Mouse (Mus musculus): ENCODE measurements around the gene Hist1h4d.

The Hist1h4d gene

DNA sequence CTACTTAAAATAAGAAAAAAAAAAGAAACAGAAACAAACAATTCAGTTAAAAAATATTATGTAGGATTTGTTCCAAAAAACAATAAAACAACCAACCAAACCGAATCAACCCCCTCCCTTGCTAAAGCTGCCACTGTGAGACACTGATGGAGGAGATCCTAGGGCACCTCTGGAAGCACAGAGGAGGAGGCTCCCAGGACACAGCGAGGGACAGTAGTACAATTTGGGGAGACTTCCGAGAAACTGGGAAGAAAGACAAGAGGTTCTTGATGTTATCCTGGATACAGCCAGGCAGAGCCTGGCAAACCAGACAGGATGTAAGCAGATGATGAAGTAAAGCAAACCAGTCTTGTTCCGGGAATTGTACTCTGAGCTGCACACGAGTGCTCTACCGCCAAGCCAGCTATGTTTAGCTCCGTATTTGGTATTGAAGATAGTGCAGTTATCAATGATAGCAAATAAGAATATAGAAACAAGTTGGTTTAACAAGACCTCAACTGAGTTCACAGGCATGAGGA is 21.8 kb downstream of the Hist1h4d start:
- no peak for DNase-seq

DNA sequence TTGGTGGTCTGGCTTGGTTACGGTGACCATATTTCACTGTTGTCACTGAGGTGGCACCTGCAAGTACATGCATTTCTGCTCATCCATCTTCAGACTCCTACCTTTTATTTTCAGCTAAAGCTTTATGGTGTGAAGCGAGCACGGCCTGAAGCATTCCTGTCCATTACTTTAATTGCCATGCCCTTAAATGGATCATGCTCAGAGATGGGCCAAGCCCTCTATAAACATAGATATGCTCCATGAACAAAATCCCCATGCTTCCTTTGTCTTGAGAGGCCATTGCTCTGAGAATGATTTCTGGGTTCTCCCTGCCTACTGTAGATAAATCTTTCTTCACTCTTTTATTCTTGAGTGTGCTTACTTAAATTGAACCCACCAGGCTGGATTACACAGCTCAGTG is 23.1 kb downstream of the Hist1h4d start:
- DNase-seq: no peak

DNA sequence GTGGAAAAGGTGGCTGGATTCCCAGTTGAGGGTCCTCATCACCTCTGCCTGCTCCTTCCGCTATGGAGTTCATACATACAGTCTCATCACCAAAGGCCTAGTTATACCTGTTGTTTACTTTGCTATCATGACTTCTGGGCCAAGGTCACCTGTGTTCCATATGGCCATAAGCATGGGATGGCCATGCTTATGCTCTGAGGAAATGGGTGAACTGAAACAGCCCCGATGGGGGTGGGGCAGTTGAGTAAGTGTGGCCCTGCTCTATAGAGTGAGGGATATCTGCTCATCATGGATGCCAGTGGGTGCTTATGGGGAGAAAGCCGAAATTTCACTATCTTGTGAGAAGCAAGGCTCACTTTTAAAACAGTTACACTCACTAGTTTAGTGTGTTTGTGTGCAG is 23.7 kb downstream of the Hist1h4d start:
- no peak for DNase-seq

DNA sequence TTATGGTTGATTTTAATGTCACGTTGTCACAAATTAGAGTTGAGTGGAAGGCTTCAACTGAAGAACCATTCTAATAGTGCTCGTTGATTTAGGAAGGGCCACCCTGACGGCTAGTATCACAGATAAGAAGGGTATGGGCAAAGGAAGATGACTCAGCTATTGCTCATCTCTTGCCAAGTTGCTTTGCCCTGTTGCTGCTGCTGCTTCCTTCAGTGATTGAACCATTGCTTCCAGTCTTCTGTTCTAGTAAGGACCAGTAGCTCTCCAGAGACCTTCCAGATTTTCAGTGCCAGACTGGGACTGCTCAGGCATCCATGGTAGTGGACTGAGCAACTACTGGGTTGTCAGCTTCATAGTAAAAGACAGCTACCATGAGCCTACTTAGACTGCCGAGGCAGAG is 27.8 kb downstream of the Hist1h4d start:
- no peak for DNase-seq

DNA sequence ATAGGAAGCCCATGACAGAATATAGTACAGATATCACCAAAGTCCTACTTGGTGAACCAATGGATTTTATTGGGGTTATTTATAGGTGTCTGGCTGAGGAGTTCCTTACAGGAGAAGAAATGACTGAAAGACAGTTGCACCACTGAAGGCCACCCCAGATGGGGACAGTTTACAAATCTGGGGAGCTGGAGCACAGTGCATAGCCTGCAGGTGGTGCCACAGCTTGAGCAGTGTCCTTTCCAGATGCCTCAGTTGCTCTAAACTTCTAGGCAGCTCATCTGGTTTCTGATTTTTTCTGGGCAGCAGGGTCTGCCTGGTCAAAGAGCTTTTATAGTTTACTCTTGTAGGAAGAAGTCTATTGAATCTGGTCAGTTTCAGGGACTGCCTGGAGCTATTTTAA is 28.4 kb downstream of the Hist1h4d start:
- DNase-seq: no peak

DNA sequence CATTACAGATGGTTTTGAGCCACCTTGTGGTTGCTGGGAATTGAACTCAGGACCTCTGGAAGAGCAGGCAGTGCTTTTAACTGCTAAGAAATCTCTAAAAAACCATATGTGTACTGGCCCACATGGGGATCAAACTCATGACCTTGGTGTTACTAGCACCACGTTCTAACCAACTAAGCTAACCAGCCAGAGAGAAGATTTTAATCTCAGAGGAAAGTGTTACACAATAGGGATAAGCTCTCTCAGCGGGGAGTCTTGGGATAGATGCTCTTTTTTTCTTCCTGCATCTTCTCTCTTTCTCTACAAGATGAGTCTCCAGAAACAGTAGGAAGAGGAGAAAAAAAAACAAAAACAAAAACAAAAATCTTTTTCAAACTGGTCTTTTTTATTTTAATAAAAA is 29.0 kb downstream of the Hist1h4d start:
- no peak for DNase-seq

DNA sequence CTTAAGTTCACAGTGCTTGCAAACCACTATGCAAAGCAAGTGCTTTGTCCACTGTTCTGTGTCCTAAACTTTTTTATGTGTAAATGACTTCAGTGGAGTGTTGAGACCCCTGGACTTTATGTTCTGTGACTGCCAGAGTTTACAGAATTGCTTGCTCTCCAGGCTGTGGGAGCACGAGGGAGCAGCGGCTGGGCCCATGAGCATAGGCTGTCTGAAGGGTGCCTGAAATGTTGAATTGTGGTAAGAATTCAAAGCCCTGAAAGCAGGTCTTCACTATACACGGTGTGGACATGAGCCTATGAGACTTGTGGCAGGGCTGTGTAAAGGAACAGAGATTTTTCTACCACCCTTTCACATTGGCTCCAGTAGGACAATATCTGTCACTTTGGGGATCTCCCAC is 30.2 kb downstream of the Hist1h4d start:
- no peak for DNase-seq

DNA sequence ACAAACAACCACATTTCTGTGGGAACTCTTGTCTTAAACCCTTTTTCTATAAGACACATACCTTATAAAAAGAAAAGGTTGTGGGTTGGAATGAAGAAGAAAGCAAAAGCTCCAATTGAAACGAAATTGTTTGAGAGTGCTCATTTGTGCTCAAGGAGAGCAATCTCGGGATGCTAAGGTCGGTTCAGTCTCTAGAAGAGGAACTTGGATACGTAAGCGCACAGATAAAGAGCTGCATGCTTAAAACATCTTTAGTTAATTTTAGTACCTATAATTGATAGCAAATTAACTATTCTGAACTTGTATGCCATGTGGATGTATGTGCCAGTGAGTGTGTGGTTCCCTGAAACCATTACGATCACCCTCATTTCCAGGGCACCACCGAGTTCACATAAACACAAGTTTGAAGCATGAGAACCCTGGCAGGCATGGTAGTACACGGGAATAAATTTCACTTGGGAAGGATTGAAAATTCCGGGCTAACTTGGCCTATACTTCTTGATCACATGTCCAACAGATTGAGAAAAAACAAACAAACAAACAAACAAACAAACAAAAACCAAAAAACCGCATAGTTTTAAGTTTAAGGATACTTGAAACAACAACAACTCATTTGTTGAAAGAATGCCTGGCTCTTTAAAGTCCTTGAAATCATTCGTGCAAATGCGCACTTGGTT is 38.8 kb downstream of the Hist1h4d start:
- no peak for DNase-seq

DNA sequence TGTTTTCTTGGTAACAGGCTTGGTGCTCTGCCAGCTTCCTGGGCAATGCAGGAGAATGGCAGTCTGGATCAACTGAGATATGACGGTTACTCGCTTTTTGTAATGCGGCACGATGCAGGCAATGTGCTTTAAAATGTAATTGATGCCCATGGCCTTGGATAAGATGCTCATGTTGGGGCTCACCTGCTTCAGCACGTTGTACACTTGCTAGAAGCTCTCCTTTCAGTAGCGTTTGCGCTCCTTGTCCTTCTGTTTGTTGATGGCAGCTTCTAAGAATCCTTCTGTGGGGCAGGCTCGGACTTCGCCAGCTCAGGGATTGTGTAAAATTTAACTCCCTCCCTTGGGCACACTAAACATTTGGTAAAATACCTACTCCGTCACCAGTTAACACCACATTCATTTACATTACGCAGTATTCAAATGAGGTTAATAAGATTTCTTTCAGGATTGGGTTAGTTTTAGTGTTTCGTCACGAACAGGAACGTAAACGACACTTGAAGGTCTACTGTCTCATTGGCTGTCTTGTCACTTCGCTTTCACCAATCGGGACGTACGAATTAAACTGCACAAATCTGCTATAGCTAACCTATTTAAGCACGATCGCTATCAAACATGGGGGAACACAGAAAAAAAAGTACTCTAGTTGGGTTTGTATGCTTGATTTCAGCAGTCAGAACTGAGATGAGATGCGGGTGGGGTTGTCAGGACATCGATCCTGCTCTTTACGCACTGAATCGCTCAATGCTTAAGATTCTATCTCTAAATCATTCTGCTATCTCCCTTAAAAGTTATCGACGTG is 39.5 kb downstream of the Hist1h4d start, which contains the start of gene Hist1h2be:
Gene Hist1h2be (minus strand): TSS at position 392 of the 799 bp plus-strand sequence.
- DNase-seq: peak; percentile 59 to 82

DNA sequence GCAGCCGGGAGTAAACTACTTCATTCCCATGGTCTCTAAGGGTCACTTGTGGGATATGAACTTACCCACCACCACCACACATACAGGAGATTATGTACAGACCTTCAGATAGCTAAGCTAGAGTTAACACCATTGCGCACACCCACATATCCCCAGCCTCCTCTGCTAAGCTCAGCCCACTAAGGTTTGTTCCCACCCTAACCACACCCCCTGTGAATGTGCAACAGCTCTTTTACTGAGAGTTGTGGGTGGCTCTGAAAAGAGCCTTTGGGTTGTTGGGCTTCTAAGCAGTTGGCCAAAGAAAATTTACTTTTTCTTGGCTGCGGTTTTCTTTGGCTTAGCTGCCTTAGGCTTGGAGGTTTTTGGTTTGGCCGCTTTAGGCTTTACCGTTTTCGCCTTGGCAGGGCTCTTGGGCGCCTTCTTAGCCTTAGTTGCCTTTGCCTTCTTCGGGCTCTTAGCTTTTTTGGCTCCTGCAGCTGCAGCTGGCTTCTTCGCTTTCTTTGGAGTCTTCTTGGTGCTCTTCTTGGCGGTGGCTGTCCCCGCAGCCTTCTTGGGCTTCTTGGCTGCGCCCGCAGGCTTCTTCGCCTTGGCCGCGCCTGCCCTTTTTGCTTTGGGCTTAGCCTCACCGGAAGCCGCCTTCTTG is 40.3 kb downstream of the Hist1h4d start:
- DNase-seq: peak; percentile 73 to 80

DNA sequence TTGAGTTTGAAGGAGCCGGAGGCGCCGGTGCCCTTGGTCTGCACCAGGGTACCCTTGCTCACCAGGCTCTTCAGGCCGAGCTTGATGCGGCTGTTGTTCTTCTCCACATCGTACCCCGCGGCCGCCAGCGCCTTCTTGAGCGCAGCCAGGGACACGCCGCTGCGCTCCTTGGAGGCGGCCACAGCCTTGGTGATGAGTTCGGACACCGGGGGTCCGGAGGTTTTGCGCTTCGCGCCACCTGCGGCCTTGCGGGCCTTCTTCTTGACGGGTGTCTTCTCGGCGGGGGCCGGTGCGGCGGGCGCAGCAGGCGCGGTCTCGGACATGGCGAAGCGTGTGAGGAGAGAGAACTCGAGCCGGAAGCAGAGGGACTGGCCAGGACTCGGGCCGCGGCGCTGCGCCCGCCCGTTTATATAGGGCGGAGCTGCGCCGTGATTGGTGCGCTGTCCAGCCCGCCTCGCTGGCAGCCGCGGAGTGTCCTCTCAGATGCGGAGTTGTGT is 40.8 kb downstream of the Hist1h4d start, which contains the start of gene Hist1h1e:
Gene Hist1h1e (minus strand): TSS at position 384 of the 497 bp plus-strand sequence.
- peak; percentile 84 to 87 for DNase-seq

DNA sequence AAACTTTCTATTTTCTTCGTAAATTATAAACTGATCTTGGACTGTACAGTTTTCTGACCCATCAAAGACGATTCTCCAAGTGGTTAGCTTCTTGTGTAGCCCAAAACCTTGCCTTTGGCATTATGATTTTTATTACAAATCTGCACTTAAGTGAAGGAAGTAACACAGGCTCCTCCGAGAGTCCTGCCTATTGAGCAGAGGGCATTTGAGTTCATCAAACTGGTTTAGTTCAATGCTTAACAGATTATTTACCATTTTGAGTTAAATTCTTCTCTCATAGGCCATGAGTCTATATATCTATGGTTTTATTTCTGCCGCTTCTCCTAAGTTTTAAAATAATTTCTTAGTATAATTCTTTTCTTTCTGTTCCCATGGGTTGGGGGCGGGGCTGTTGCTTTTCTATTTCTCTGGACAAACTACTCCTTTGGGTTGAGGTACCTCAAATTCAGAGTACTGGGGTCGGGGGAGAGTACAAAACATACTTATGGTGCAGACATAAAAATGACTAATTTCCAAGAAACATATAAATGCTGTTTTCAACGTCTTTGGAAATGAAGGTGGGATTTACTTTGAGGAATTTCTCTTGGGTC is 41.6 kb downstream of the Hist1h4d start:
- peak in 1 of 2 experiments; percentile 26 for DNase-seq

DNA sequence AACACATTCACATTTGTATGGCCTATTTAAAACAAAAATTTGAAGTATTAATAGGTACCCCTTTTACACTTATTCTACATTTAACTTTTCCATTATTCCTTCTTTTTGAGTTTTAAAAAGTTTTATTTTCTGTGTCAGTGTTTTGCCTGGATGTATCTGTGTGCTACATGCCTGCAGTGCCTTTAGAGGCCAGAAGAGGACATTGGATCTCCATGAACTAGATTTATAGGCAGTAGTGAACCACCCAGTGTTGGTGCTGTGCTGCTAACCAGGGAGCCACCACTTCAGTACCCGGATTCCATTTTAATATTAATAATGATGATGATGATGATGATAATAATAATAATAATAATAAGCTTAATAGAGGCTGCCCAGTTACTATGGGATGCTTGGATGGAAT is 49.3 kb downstream of the Hist1h4d start:
- peak in 1 of 2 experiments; percentile 4 for DNase-seq
